Mouse (Mus musculus): ENCODE data around the gene Iqcf5. TPM values are rescaled to one million over a fixed set of nuclear protein-coding genes. Genes with fewer than 3 reads are reported as not detected.

Gene Iqcf5
- 1.4 TPM in 1 of 4 replicates, not detected in the others for total RNA-seq (2023; ENCODE audit: inconsistent age)

GRCm38 (mm10) chr9:106514273-106514672 lies at the start of gene Iqcf5:
Gene Iqcf5 (plus strand): TSS chr9:106514573.

GRCm38 (mm10) chr9:106465571-106466200 lies 48.7 kb upstream of the Iqcf5 start, which contains the start of gene Gpr62:
Gene Gpr62 (minus strand): TSS chr9:106465938.

DNA sequence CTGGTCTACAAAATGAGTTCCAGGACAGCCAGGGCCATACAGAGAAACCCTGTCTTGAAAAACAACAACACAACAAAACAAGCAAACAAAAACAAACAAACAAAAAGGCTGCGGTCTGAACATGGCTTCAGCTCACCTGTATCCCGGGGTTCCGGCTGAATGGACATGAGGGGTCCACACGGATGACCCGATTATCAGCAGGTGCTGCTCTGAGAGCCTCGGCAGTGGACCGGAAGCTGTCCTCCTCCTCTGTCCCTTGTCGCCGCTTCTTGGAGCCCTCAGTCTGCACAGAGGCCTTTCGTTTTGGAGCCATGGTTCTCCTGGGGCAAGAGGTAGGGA lies 38.7 kb upstream of the Iqcf5 start, which contains the start of gene Rrp9:
Gene Rrp9, plus strand, starts transcription at position 301 of the 339 bp plus-strand sequence.

GRCm38 (mm10) chr9:106476924-106477484 lies 37.4 kb upstream of the Iqcf5 start, which contains the start of gene Parp3:
Gene Parp3 (minus strand): TSS chr9:106476949.

DNA sequence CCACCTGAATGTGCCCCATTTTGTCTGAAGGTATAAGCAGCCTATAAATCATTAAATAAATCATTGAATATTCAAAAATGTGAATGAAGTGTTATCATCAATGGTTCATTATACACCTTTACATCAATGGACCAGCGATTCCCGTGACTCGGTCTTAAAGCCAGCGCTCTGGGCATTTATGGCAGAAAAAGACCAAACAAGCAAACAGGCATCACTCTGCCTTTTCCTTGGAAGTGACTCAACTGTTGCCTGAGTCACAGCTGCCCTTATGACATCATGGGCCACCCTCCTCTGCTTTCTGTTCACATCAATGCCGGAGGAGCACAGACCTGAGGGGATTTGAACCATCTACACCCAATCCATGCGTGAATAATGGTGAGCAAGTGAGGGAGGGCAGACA lies 14.7 kb upstream of the Iqcf5 start, which contains the start of gene Iqcf1:
Gene Iqcf1, plus strand, starts transcription at position 301 of the 400 bp plus-strand sequence.

GRCm38 (mm10) chr9:106561531-106561930 lies 47.2 kb downstream of the Iqcf5 start, which contains the start of gene Iqcf3:
Gene Iqcf3 (minus strand): TSS chr9:106561631.

Other genes starting within 250 kb of the Iqcf5 start
- 3.7 to 6.3 TPM (median 4.5 TPM) in 4 replicates for gene Poc1a, start 233.5 kb upstream of the Iqcf5 start, total RNA-seq (2023; ENCODE audit: inconsistent age)
- gene Dusp7, start 145.9 kb upstream of the Iqcf5 start, total RNA-seq (2023; ENCODE audit: inconsistent age), result 27.3 to 29.8 TPM (median 27.7 TPM) in 4 replicates
- gene Rpl29, start 85.1 kb upstream of the Iqcf5 start, total RNA-seq (2023; ENCODE audit: inconsistent age), result 694 to 757 TPM (median 709 TPM) in 4 replicates
- gene Acy1, start 76.3 kb upstream of the Iqcf5 start, total RNA-seq (2023; ENCODE audit: inconsistent age), result 16.8 to 22.2 TPM (median 18.6 TPM) in 4 replicates
- 3.9 to 5.9 TPM (median 5.2 TPM) in 4 replicates for gene Abhd14b, start 67.1 kb upstream of the Iqcf5 start, total RNA-seq (2023; ENCODE audit: inconsistent age)
- 3.8 to 9.2 TPM (median 7.6 TPM) in 4 replicates for gene Abhd14a, start 66.9 kb upstream of the Iqcf5 start, total RNA-seq (2023; ENCODE audit: inconsistent age)
- gene Pcbp4, start 61.3 kb upstream of the Iqcf5 start, total RNA-seq (2023; ENCODE audit: inconsistent age), result 3.9 to 8.1 TPM (median 6.0 TPM) in 4 replicates
- gene Gpr62, start 48.6 kb upstream of the Iqcf5 start, total RNA-seq (2023; ENCODE audit: inconsistent age), result 0.26 to 0.93 TPM (median 0.42 TPM) in 3 of 4 replicates, not detected in the other
- 53.8 to 65.3 TPM (median 59.2 TPM) in 4 replicates for gene Rrp9, start 38.6 kb upstream of the Iqcf5 start, total RNA-seq (2023; ENCODE audit: inconsistent age)
- 45.8 to 57.6 TPM (median 49.2 TPM) in 4 replicates for gene Parp3, start 37.6 kb upstream of the Iqcf5 start, total RNA-seq (2023; ENCODE audit: inconsistent age)
- gene Iqcf1, start 14.6 kb upstream of the Iqcf5 start, total RNA-seq (2023; ENCODE audit: inconsistent age), result not detected in 4 replicates
- not detected in 4 replicates for gene Iqcf3, start 47.1 kb downstream of the Iqcf5 start, total RNA-seq (2023; ENCODE audit: inconsistent age)
- gene Iqcf4, start 56.4 kb downstream of the Iqcf5 start, total RNA-seq (2023; ENCODE audit: inconsistent age), result not detected in 4 replicates
- not detected in 4 replicates for gene Iqcf6, start 112.0 kb downstream of the Iqcf5 start, total RNA-seq (2023; ENCODE audit: inconsistent age)
- not detected in 4 replicates for gene Grm2, start 141.5 kb downstream of the Iqcf5 start, total RNA-seq (2023; ENCODE audit: inconsistent age)
- 33.3 to 39.5 TPM (median 36.0 TPM) in 4 replicates for gene Tex264, start 171.4 kb downstream of the Iqcf5 start, total RNA-seq (2023; ENCODE audit: inconsistent age)